Mouse (Mus musculus): ENCODE data around the gene Plac9a. TPM values are rescaled to one million over a fixed set of nuclear protein-coding genes. Genes with fewer than 3 reads are reported as not detected.

The Plac9a gene
- total RNA-seq, 2 experiments from 2014 or later = 4.0 to 6.3 TPM

DNA sequence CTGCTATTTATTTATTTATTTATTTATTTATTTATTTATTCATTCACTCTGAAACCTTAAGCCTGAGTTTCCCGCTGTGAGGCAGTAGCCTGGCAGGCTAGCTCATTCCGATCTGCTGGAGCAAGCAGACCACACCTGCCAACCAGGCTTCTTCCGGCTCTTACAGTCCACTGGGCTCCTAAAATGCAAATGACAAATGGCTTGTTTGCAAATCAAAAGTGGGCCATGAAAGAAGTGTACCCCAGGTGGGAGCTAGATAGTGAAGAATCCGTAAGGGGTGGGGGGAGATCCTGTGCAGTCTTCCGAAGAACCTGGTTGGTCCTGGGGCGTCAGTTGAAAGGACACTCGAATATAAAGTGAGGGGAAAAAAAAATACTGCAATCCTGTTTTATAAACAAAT lies 61.9 kb downstream of the Plac9a start:
- intact Hi-C loops (cut with DNase I) = no loop called here
- DNase-seq = no peak

DNA sequence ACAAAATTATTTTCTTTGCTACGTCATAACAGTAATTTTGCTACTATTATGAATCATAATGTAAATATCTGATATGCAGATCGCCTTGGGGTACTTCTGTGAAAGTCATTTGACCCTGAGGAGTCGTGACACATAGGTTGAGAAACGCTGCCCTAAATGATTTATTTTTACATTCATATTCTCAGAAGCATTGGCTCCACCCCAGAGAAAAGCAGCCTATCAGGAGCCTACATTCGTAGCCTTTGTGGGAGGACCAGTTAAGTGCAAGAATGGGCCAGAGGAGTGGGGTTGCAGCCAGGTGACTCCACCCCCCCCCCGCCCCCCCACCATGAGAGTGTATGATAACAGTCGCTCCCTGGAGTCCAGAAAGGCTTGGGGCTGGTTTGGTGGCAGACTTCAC lies 63.1 kb downstream of the Plac9a start:
- no peak for DNase-seq
- intact Hi-C loops (cut with DNase I) = loop anchor here (5.0 kb wide), 1 partner anchor 633 kb away; no protein-coding TSS in a partner anchor

DNA sequence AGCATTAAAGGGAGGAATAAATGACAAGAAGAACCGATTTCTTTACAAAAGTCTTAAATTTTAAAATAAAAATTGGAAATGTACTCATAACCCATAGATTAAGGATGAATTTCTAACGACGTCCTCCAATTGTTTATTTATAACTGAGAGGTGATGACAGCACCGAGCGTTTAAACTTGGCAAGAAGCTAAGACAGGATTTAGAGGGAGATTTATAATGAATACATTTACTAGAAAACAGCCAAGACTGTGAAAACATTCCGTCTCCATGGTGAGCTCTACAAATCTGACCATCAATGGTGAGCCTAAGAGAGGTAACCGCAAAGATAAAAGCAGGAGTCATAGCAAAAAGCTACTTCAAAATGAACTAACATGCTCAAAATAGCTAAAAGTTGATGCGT lies 64.5 kb downstream of the Plac9a start:
- no peak for DNase-seq
- intact Hi-C loops (cut with DNase I) = loop anchor here (5.0 kb wide), 1 partner anchor 634 kb away; no protein-coding TSS in a partner anchor

Other genes with a start within 250 kb of the Plac9a start
- gene Ppif, start 208.9 kb downstream of the Plac9a start, total RNA-seq (2021) = 100 to 1,000 TPM; 248 to 271 TPM
- 10 to 100 TPM; 51.8 to 60.1 TPM for gene Zcchc24, start 134.1 kb downstream of the Plac9a start, total RNA-seq (2021)
- 10 to 100 TPM; 76.4 to 83.4 TPM for gene Anxa11, start 60.9 kb downstream of the Plac9a start, total RNA-seq (2021)
- 1 to 10 TPM; 2.4 to 3.0 TPM for gene Tmem254a, start 24.6 kb upstream of the Plac9a start, total RNA-seq (2021)
- gene Cphx1, start 35.2 kb upstream of the Plac9a start, total RNA-seq (2021) = not detected
- gene Duxbl1, start 75.5 kb upstream of the Plac9a start, total RNA-seq (2021) = under 1 TPM; 0.17 to 0.62 TPM
- 10 to 100 TPM; 32.2 to 33.7 TPM for gene Gm9780, start 139.6 kb upstream of the Plac9a start, total RNA-seq (2021)
- 10 to 100 TPM; 15.1 to 21.9 TPM for gene Tmem254c, start 164.3 kb upstream of the Plac9a start, total RNA-seq (2021)
- gene Cphx2, start 178.4 kb upstream of the Plac9a start, total RNA-seq (2021) = not detected
- not detected for gene Cphx3, start 179.2 kb upstream of the Plac9a start, total RNA-seq (2021)
- under 1 TPM in 1 of 2 experiments, not detected in 1; 0.24 TPM for gene Duxbl2, start 215.2 kb upstream of the Plac9a start, total RNA-seq (2021)

Data from heart, postnatal 10 days (tissue).